Mouse (Mus musculus): ENCODE data around the gene Arpin.
A peak's percentile ranks its signal among the peaks of the same experiment; 100 is the strongest.

Gene Arpin

GRCm38 (mm10) chr7:79934862-79935510 is at the start of gene Arpin:
Arpin (minus strand) TSS chr7:79935359.
- DNase-seq (ENCODE audit: low spot score in 2 of 2) = no peak

- DNase-seq (ENCODE audit: low spot score in 2 of 2) = no peak
These were observed 40.2 kb upstream of the Arpin start for GRCm38 (mm10) chr7:79975316-79975715.

GRCm38 (mm10) chr7:79972195-79972594 is 37.0 kb upstream of the Arpin start:
- DNase-seq (ENCODE audit: low spot score in 2 of 2) = no peak

GRCm38 (mm10) chr7:79970336-79970735 is 35.2 kb upstream of the Arpin start:
- no peak for DNase-seq (ENCODE audit: low spot score in 2 of 2)

- DNase-seq (ENCODE audit: low spot score in 2 of 2) = no peak
These were observed 33.2 kb upstream of the Arpin start for GRCm38 (mm10) chr7:79968326-79968725.

- DNase-seq (ENCODE audit: low spot score in 2 of 2) = no peak
These were observed 26.4 kb upstream of the Arpin start for GRCm38 (mm10) chr7:79961600-79961999.

- no peak for DNase-seq (ENCODE audit: low spot score in 2 of 2)
These were observed 21.0 kb upstream of the Arpin start for GRCm38 (mm10) chr7:79956131-79956530.

- no peak for DNase-seq (ENCODE audit: low spot score in 2 of 2)
These were observed 19.7 kb upstream of the Arpin start for GRCm38 (mm10) chr7:79954890-79955289.

- DNase-seq (ENCODE audit: low spot score in 2 of 2) = no peak
These were observed 15.9 kb upstream of the Arpin start for GRCm38 (mm10) chr7:79951038-79951437.

GRCm38 (mm10) chr7:79950236-79950635 is 15.1 kb upstream of the Arpin start:
- no peak for DNase-seq (ENCODE audit: low spot score in 2 of 2)

- DNase-seq (ENCODE audit: low spot score in 2 of 2) = no peak
These were observed 499 bp upstream of the Arpin start for GRCm38 (mm10) chr7:79935511-79936205.

GRCm38 (mm10) chr7:79934461-79934860 is 698 bp downstream of the Arpin start:
- DNase-seq (ENCODE audit: low spot score in 2 of 2) = no peak

- DNase-seq (ENCODE audit: low spot score in 2 of 2) = no peak
These were observed 6.6 kb downstream of the Arpin start for GRCm38 (mm10) chr7:79928516-79929052.

GRCm38 (mm10) chr7:79920344-79920983 is 14.7 kb downstream of the Arpin start, which contains the start of gene Ap3s2:
Ap3s2 (minus strand) TSS chr7:79920649.
- peak; percentile 74 to 81 for DNase-seq (ENCODE audit: low spot score in 2 of 2)

GRCm38 (mm10) chr7:79914556-79914955 is 20.6 kb downstream of the Arpin start:
- no peak for DNase-seq (ENCODE audit: low spot score in 2 of 2)

GRCm38 (mm10) chr7:79907356-79907755 is 27.8 kb downstream of the Arpin start:
- no peak for DNase-seq (ENCODE audit: low spot score in 2 of 2)

- no peak for DNase-seq (ENCODE audit: low spot score in 2 of 2)
These were observed 28.2 kb downstream of the Arpin start for GRCm38 (mm10) chr7:79906914-79907313.

GRCm38 (mm10) chr7:79905193-79905592 is 30.0 kb downstream of the Arpin start:
- DNase-seq (ENCODE audit: low spot score in 2 of 2) = no peak

- DNase-seq (ENCODE audit: low spot score in 2 of 2) = no peak
These were observed 31.9 kb downstream of the Arpin start for GRCm38 (mm10) chr7:79903160-79903792.

GRCm38 (mm10) chr7:79900753-79901152 is 34.4 kb downstream of the Arpin start:
- DNase-seq (ENCODE audit: low spot score in 2 of 2) = no peak

GRCm38 (mm10) chr7:79895225-79895624 is 39.9 kb downstream of the Arpin start:
- no peak for DNase-seq (ENCODE audit: low spot score in 2 of 2)

- DNase-seq (ENCODE audit: low spot score in 2 of 2) = no peak
These were observed 40.4 kb downstream of the Arpin start for GRCm38 (mm10) chr7:79894790-79895189.
